Comparison of ENCODE assay signal across 14 mouse cellular contexts in the genomic region with DNA sequence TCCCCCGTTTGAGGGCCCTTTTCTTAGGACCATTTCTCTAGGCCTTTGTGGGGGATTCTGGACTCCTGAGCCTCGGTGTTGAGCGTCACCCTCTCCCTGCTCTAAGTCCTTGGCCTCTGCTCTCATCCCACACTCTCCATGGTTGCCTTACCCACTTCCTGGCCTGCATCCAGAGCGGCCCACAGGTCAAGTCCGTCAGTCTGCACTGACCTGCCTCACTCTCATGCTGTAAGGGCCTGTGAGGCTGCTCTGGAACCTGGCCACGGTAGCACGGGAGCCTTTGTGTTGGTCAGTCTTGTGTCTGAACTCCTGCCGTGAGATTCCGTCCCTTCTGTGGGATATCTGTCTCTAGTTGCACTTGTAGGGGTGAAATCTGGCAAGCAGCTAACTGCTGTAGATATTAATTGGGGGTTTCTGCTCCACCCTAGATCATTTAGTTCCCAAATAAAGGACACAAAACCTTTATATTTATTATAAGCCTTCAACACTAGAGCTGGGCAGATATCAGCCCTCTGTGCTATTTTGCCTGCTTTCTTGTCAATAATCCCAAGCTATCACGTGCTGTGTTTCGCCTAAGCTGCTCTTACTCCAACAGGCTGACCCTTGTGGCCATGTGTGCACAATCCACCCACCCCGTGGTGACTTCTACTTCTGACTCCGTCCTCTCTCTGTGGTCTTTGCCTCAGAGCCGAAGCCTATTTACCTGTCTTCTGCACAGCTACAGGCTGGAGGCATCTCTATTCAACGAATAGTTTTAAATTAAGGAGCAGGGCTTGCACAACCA.
DNase-seq lines count a peak whose midpoint lies in the region; ATAC-seq and TF ChIP-seq lines count a peak whose summit lies in the region.
"Had no signal": no experiment of that assay in that cellular context is flagged by ENCODE, and none has a peak within 500 bp of the region (broad histone marks: within the 10 kb centered on the region; RNA-seq: fewer than 3 reads in every experiment).

No protein-coding gene starts in this region.

- peaks cover 62% of the 10 kb centered on the region for H3K4me1 ChIP-seq in heart, embryonic 10.5 days
- peaks cover 25% of the 10 kb centered on the region for H3K4me1 ChIP-seq in kidney, embryonic 14.5 days (ENCODE audit: control insufficient read depth, insufficient read depth, low read length)

- no peak for TF ChIP-seq CTCF in brain, embryonic 14.5 days (IDR thresholded peaks at IDR 0.05; ENCODE audit: borderline replicate concordance, extremely low read depth, insufficient read depth, insufficient read length)

- 0 out of 2 replicates have a peak overlapping the region, but pooled peaks have one; percentile 31 for H3K27ac ChIP-seq in heart, embryonic 10.5 days
- H3K27ac ChIP-seq in kidney, embryonic 14.5 days (ENCODE audit: low read depth, low read length), result no peak overlapping the region
- H3K27ac ChIP-seq: hindbrain, postnatal 0 days had no signal

- no peak overlapping the region for H3K4me3 ChIP-seq in heart, embryonic 10.5 days
- H3K4me3 ChIP-seq in kidney, embryonic 14.5 days (ENCODE audit: low read length), result no peak overlapping the region
- H3K4me3 ChIP-seq: gastrocnemius, adult 2 months had no signal

- no peaks in the 10 kb centered on the region for H3K9me3 ChIP-seq in heart, embryonic 10.5 days
- no peaks in the 10 kb centered on the region for H3K9me3 ChIP-seq in kidney, embryonic 14.5 days (ENCODE audit: control insufficient read depth, low read length)

- H3K27me3 ChIP-seq in heart, embryonic 10.5 days (ENCODE audit: insufficient read depth, poor library complexity, severe bottlenecking), result no peaks in the 10 kb centered on the region
- no peaks in the 10 kb centered on the region for H3K27me3 ChIP-seq in kidney, embryonic 14.5 days (ENCODE audit: control insufficient read depth, insufficient read depth, low read length)

- no peak for ATAC-seq in kidney, embryonic 14.5 days (ENCODE audit: low FRiP score, low TSS enrichment)
- ATAC-seq: CD4-positive, CD25-positive, alpha-beta regulatory T cell, adult 4 months; hindbrain, postnatal 0 days had no signal

- no peak overlapping the region for H3K9ac ChIP-seq in kidney, embryonic 14.5 days (ENCODE audit: low read depth, low read length)

- TF ChIP-seq POLR2A in brain, embryonic 14.5 days (IDR thresholded peaks at IDR 0.05; ENCODE audit: borderline replicate concordance, extremely low read depth, insufficient read depth, insufficient read length, poor library complexity, severe bottlenecking), result no peak

- H3K36me3 ChIP-seq in heart, embryonic 10.5 days, result no peaks in the 10 kb centered on the region
- no peaks in the 10 kb centered on the region for H3K36me3 ChIP-seq in kidney, embryonic 14.5 days (ENCODE audit: control insufficient read depth, insufficient read depth, low read length)

- no peak overlapping the region for H3K4me2 ChIP-seq in kidney, embryonic 14.5 days (replicated peaks; ENCODE audit: low read depth, low read length)

- no peak for DNase-seq in heart, embryonic 10.5 days (ENCODE audit: low spot score)
- DNase-seq in heart, postnatal 4 days, result no peak
- peak; percentile 56 for DNase-seq in kidney, adult 18-20 months
- DNase-seq in brain, embryonic 14.5 days (ENCODE audit: low read depth), result peak; percentile 15
- DNase-seq in kidney, postnatal 25 days, result peak; percentile 63 to 83
- no peak for DNase-seq in ovary, adult 18-20 months (ENCODE audit: low spot score)
- DNase-seq in right cerebral cortex, postnatal 10 days (ENCODE audit: low spot score in 2 of 2), result no peak
- DNase-seq: cerebellum, adult 2 months; gastrocnemius, adult 2 months; lung, postnatal 4 days; right cerebral cortex, postnatal 14 days had no signal

- WGBS in heart, embryonic 10.5 days, result 84% methylated on average over 15 of the region's 15 CpGs
- 85% methylated on average over 15 of the region's 15 CpGs for WGBS in kidney, embryonic 14.5 days

Comparison
In these comparisons a context has a peak if more than half of its experiments do, and no peak if none do; other contexts are left out.
1. DNase-seq: peak in kidney, adult 18-20 months (single experiment), brain, embryonic 14.5 days (single experiment) and kidney, postnatal 25 days (2 of 2); none in heart, embryonic 10.5 days (single experiment), heart, postnatal 4 days (single experiment), ovary, adult 18-20 months (single experiment) and right cerebral cortex, postnatal 10 days (0 of 2).